Mouse (Mus musculus) bone marrow macrophage, adult 2 months (primary cell): ENCODE measurements around the gene Tcp1.
A peak's percentile ranks its signal among the peaks of the same experiment; 100 is the strongest.

Source experiments
- CTCF ChIP-seq: IDR thresholded peaks from 2 replicates; pipeline ENCODE4 v1.5.1; 2012; ENCODE audit warnings: low read depth, mild to moderate bottlenecking, low read length, moderate library complexity
- POLR2A ChIP-seq: IDR thresholded peaks from 2 replicates; pipeline ENCODE4 v1.6.1; 2012; ENCODE audit warnings: mild to moderate bottlenecking, low read depth, low read length, borderline replicate concordance

DNA sequence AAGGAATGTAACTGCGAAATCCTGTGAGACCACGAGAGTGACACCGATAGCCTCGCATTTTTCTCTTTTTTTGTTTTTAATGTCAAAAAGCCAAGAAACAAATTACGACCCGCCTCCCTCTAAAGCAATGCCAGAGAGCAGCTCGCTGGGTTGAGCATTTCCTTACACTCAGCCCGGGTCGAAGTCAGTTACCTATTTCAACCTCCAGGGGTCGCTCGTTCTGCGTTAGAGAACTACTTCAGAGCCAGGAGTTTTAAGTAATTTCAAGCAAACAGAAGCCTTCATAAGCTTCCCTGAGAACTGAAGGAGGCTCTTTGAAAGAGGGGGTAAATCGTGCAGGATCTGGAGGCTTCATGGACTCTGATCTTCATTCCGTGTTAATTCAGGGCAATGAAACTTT, 35.3 kb upstream of the Tcp1 start:
- no peak for TF ChIP-seq POLR2A
- peak; percentile 43 for TF ChIP-seq CTCF
